Mouse (Mus musculus) brain, embryonic 18.5 days (tissue): ENCODE data around the gene 6330409D20Rik.

Source experiments
- DNase-seq: peaks from one replicate; pipeline ENCODE4 v3.0.0-alpha.2; 2012; ENCODE audit warnings: low read depth, low spot score

Gene 6330409D20Rik

GRCm38 (mm10) chr2:32724149-32724548 lies 16.7 kb downstream of the 6330409D20Rik start:
- DNase-seq = no peak

- DNase-seq = no peak
Observed at GRCm38 (mm10) chr2:32722581-32722980, 18.2 kb downstream of the 6330409D20Rik start.

- no peak for DNase-seq
Observed at GRCm38 (mm10) chr2:32722046-32722445, 18.8 kb downstream of the 6330409D20Rik start.

GRCm38 (mm10) chr2:32720681-32721229 lies 20.1 kb downstream of the 6330409D20Rik start, which contains the start of gene Sh2d3c:
TSS of gene Sh2d3c (plus strand) at chr2:32721055.
- no peak for DNase-seq

GRCm38 (mm10) chr2:32720053-32720452 lies 20.8 kb downstream of the 6330409D20Rik start:
- DNase-seq = no peak

- DNase-seq = no peak
Observed at GRCm38 (mm10) chr2:32718761-32719160, 22.1 kb downstream of the 6330409D20Rik start.

- DNase-seq = no peak
Observed at GRCm38 (mm10) chr2:32714987-32715425, 25.8 kb downstream of the 6330409D20Rik start.

GRCm38 (mm10) chr2:32714117-32714986 lies 26.5 kb downstream of the 6330409D20Rik start:
- DNase-seq = no peak

- peak; percentile 84 for DNase-seq
Observed at GRCm38 (mm10) chr2:32712934-32713817, 27.6 kb downstream of the 6330409D20Rik start, which contains the start of gene Cdk9. TSS of gene Cdk9 (minus strand) at chr2:32713076.

- DNase-seq = peak; percentile 80
Observed at GRCm38 (mm10) chr2:32712586-32712933, 28.3 kb downstream of the 6330409D20Rik start.

- no peak for DNase-seq
Observed at GRCm38 (mm10) chr2:32712108-32712551, 28.7 kb downstream of the 6330409D20Rik start.

GRCm38 (mm10) chr2:32711301-32712056 lies 29.3 kb downstream of the 6330409D20Rik start:
- no peak for DNase-seq

- DNase-seq = no peak
Observed at GRCm38 (mm10) chr2:32710425-32710824, 30.4 kb downstream of the 6330409D20Rik start.

GRCm38 (mm10) chr2:32709521-32710137 lies 31.2 kb downstream of the 6330409D20Rik start:
- no peak for DNase-seq

GRCm38 (mm10) chr2:32708643-32709042 lies 32.2 kb downstream of the 6330409D20Rik start:
- no peak for DNase-seq

- no peak for DNase-seq
Observed at GRCm38 (mm10) chr2:32706971-32707370, 33.8 kb downstream of the 6330409D20Rik start.

GRCm38 (mm10) chr2:32705018-32705417 lies 35.8 kb downstream of the 6330409D20Rik start:
- DNase-seq = no peak

GRCm38 (mm10) chr2:32704021-32704421 lies 36.8 kb downstream of the 6330409D20Rik start, which contains the start of gene Fpgs:
TSS of gene Fpgs (minus strand) at chr2:32704145.
- DNase-seq = no peak

- DNase-seq = no peak
Observed at GRCm38 (mm10) chr2:32703046-32703445, 37.8 kb downstream of the 6330409D20Rik start.

GRCm38 (mm10) chr2:32700966-32701743 lies 39.7 kb downstream of the 6330409D20Rik start:
- no peak for DNase-seq
